Mouse (Mus musculus): ENCODE measurements around the gene Serpina1e. TPM values are rescaled to one million over a fixed set of nuclear protein-coding genes. Genes with fewer than 3 reads are reported as not detected.
A peak's percentile ranks its signal among the peaks of the same experiment; 100 is the strongest.

Gene Serpina1e
- not detected in 2 replicates for total RNA-seq (2017)

DNA sequence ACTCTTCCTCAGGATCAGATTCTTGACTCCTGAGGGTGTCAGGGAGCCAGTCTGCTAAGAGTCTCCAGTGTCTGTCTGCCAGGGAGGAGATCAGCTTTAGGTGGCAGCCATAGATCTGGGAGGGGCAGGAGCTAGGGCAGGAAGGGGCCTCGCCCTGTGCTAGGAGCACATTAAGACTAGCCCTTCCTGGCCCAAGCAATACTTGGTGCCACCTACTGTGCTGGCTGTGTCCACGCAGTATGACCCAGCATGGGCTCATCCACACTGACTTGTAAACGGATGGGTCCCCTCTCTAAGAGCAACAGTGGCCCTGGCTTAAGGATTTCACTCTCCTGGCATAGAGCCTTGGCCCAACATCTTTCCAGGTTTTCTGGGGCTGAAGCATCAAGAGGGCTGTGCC lies at the start of gene Serpina1e:
TSS of gene Serpina1e (minus strand) at position 178 of the 400 bp plus-strand sequence.
- no peak for ATAC-seq (ENCODE audit: extremely low read depth, insufficient number of reproducible peaks, low FRiP score, poor library complexity, severe bottlenecking)

GRCm38 (mm10) chr12:104004689-104005088 lies 45.9 kb upstream of the Serpina1e start:
- ATAC-seq (ENCODE audit: extremely low read depth, insufficient number of reproducible peaks, low FRiP score, poor library complexity, severe bottlenecking) = no peak

DNA sequence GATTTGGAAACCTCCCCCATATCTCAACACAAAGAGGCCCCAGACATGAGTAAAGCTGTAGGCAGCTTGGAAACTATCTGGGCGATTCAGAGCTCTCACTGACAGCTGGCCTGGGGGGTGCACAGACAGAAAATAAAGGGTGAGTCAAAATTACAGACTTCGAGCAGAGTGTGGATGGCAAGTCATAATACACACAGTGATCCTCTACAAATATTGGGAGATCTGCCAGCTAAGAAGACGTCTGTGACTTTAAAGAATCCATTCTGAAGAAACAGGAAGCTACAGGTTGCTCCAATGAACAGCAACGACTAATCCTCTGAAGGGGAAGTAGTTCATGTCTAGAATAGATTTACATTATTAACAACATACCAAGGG lies 44.5 kb upstream of the Serpina1e start:
- ATAC-seq (ENCODE audit: extremely low read depth, insufficient number of reproducible peaks, low FRiP score, poor library complexity, severe bottlenecking) = no peak

GRCm38 (mm10) chr12:104002569-104003237 lies 43.9 kb upstream of the Serpina1e start:
- ATAC-seq (ENCODE audit: extremely low read depth, insufficient number of reproducible peaks, low FRiP score, poor library complexity, severe bottlenecking) = no peak

DNA sequence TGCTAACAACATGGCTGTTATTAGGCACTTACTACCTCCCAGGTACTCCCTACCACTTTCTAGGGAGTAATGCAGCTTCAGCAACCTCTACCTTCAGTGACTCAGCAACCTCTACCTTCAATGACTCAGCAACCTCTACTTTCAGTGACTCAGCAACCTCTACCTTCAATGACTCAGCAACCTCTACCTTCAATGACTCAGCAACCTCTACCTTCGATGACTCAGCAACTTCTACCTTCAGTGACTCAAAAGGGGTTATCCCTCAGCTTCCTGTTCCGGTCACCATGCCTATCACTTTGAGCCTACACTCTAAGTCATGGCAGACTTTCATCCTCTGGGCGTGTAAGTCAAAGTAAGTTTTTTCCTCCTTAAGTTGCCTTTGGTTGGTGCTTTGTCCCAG lies 41.8 kb upstream of the Serpina1e start:
- ATAC-seq (ENCODE audit: extremely low read depth, insufficient number of reproducible peaks, low FRiP score, poor library complexity, severe bottlenecking) = no peak

DNA sequence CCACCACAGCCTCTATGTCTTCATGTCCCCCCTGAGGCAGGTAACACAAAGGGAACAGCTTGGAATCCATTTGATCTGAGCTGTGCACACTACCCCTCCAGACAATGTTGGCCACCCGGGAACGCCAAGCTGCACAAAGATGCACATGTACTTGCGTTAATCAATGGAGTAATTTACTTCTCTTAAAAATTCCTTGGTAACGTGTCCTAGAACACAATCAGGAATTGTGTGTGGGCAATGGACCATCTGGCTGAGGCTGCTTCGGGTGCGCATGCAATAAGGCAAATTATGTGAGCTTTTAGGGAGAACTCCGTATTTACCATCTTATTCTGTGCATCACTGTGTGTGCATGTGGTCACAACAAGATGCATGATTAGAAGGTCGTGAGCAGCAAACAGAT lies 40.8 kb upstream of the Serpina1e start:
- ATAC-seq (ENCODE audit: extremely low read depth, insufficient number of reproducible peaks, low FRiP score, poor library complexity, severe bottlenecking) = no peak

- no peak for ATAC-seq (ENCODE audit: extremely low read depth, insufficient number of reproducible peaks, low FRiP score, poor library complexity, severe bottlenecking)
These were observed 37.7 kb upstream of the Serpina1e start for GRCm38 (mm10) chr12:103996513-103996912.

- peak; percentile 28; the same call in 1 of the 2 replicates for ATAC-seq (ENCODE audit: extremely low read depth, insufficient number of reproducible peaks, low FRiP score, poor library complexity, severe bottlenecking)
These were observed 36.7 kb upstream of the Serpina1e start for GRCm38 (mm10) chr12:103995292-103996072.

DNA sequence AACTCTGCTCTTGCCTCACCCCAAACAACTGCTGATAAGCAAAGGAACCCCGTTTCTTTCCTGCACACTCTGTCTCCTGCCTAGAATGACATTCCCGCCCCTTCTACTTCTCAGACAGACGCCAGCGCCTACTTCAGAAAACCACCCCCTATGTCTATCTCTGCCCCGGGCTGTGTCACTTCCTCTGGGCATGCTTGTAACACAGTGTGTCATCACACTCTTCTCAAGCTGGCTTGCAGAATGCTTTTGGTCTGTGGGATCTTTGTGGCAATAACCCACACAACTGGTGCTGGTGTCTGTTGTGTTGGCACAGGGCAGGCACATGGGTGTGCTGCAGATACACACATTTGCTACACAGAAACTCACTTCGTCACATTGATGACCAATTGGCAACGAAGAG lies 34.2 kb upstream of the Serpina1e start:
- ATAC-seq (ENCODE audit: extremely low read depth, insufficient number of reproducible peaks, low FRiP score, poor library complexity, severe bottlenecking) = peak; percentile 60

GRCm38 (mm10) chr12:103989857-103990256 lies 31.1 kb upstream of the Serpina1e start, which contains the start of gene Serpina11:
TSS of gene Serpina11 (minus strand) at chr12:103989957.
- ATAC-seq (ENCODE audit: extremely low read depth, insufficient number of reproducible peaks, low FRiP score, poor library complexity, severe bottlenecking) = no peak

DNA sequence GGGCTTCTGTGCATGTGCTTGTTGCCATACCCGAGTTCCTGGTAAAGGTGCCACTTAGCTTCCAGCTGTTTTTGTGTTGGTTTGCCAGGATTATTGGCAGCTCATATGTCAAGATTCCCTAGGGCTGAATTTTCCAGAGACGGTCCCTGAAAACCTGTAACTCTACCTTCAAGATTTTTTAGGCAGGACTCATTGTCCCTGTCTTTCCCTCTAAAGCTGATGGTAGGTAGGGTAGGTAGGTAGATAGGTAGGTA lies 30.7 kb upstream of the Serpina1e start:
- no peak for ATAC-seq (ENCODE audit: extremely low read depth, insufficient number of reproducible peaks, low FRiP score, poor library complexity, severe bottlenecking)

- ATAC-seq (ENCODE audit: extremely low read depth, insufficient number of reproducible peaks, low FRiP score, poor library complexity, severe bottlenecking) = peak; percentile 53; the same call in 1 of the 2 replicates
These were observed 30.2 kb upstream of the Serpina1e start for GRCm38 (mm10) chr12:103988754-103989513.

GRCm38 (mm10) chr12:103985868-103986267 lies 27.1 kb upstream of the Serpina1e start:
- ATAC-seq (ENCODE audit: extremely low read depth, insufficient number of reproducible peaks, low FRiP score, poor library complexity, severe bottlenecking) = no peak

GRCm38 (mm10) chr12:103984935-103985334 lies 26.2 kb upstream of the Serpina1e start:
- ATAC-seq (ENCODE audit: extremely low read depth, insufficient number of reproducible peaks, low FRiP score, poor library complexity, severe bottlenecking) = no peak

GRCm38 (mm10) chr12:103981646-103982360 lies 23.0 kb upstream of the Serpina1e start:
- ATAC-seq (ENCODE audit: extremely low read depth, insufficient number of reproducible peaks, low FRiP score, poor library complexity, severe bottlenecking) = no peak

- ATAC-seq (ENCODE audit: extremely low read depth, insufficient number of reproducible peaks, low FRiP score, poor library complexity, severe bottlenecking) = no peak
These were observed 19.5 kb upstream of the Serpina1e start for GRCm38 (mm10) chr12:103978294-103978693.

DNA sequence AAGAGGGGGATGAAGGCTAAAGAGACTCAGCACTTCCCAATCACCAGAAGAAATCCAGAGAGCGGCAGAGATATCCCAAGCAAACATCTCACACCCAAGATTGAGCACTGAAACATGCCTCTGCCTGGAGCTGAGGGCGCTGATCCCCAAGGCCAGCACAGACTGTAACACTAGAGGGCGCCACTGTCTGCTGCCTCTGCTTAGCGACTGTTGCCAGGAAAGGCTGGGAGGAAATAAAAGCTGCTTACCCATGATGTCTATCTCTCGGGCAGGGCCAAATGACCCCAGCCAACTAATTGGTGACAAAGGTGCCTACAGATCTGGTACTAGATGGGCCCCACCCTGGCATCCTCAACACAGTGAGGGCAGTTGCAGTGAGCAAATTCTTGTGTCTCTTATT lies 19.1 kb upstream of the Serpina1e start:
- no peak for ATAC-seq (ENCODE audit: extremely low read depth, insufficient number of reproducible peaks, low FRiP score, poor library complexity, severe bottlenecking)

DNA sequence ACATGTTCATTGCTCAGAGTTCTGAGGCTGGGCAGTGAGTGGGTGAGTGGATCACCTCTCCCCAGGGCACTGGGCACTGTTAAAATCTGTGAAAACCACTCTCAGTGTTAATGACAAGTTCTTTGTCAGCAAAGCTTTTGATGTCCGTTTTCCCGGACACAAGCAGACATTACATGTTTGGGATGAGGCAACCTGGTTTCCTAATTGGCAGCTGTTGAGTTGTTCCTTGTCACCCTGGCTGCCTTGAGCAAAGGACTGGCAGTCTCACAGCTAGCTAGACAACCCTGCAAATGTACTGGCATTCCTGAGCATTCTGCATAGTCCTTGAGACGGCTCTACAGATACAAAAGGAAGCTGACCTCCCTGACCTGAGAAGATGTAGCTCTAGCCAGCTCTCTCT lies 18.3 kb upstream of the Serpina1e start:
- ATAC-seq (ENCODE audit: extremely low read depth, insufficient number of reproducible peaks, low FRiP score, poor library complexity, severe bottlenecking) = no peak

DNA sequence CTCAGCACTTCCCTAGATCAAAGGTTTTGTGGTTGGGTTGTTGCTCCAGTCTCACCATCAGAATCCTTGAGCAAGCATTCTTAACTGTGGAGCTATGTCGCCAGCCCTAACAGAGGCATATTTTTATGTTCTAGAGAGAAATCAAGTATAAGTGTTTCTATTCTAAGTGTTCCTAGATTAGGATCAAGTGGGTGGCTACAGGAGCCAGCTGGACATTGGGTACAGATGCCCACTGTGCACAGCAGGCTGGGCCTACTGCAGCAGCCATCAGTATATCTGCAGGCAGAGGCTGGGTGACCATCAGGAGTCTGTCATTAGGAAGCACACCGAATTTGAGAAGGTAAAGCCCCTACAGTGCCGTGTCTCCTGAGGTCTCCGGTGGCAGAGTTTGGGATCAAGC lies 12.3 kb upstream of the Serpina1e start:
- ATAC-seq (ENCODE audit: extremely low read depth, insufficient number of reproducible peaks, low FRiP score, poor library complexity, severe bottlenecking) = no peak

Measured in neutrophil, adult 5-6 weeks (primary cell).